Mouse (Mus musculus) spleen, postnatal 14 days (tissue): ENCODE measurements around the gene Mrpl46.
A peak's percentile ranks its signal among the peaks of the same experiment; 100 is the strongest.

Experiments
- DNase-seq, 2 experiments: peaks; one replicate each; pipeline ENCODE4 v3.0.0; 2021 to 2022; ENCODE audit warnings: low spot score in 2 of 2

Mrpl46 gene

DNA sequence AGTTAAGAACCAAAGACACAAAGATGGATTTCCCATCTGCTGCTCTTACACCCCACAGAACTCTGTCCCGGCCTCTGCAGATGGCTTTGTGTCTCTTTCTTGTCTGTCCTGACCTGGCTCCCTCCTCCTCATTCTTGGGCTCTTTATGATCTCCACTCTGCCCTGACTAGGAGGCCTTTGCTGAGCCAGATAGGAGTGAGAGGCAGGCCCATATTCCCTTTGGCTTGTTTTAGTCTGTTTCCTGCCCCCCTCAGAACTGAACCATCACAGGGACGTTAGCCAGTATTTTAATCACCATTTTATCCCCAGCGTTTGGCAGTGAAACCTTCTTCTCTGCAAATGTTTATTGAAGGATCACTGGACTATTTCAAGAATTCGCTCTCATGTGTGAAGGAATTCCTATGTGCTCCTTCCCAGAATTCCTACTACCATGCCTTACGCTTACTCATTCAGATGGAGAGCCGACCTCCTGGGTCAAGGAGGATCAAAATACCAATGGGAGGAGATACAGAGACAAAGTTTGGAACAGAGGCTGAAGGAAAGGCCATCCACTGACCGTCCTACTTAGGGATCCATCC, 14.2 kb downstream of the Mrpl46 start:
- no peak for DNase-seq

GRCm38 (mm10) chr7:78767929-78768531, 15.3 kb downstream of the Mrpl46 start:
- DNase-seq: no peak

DNA sequence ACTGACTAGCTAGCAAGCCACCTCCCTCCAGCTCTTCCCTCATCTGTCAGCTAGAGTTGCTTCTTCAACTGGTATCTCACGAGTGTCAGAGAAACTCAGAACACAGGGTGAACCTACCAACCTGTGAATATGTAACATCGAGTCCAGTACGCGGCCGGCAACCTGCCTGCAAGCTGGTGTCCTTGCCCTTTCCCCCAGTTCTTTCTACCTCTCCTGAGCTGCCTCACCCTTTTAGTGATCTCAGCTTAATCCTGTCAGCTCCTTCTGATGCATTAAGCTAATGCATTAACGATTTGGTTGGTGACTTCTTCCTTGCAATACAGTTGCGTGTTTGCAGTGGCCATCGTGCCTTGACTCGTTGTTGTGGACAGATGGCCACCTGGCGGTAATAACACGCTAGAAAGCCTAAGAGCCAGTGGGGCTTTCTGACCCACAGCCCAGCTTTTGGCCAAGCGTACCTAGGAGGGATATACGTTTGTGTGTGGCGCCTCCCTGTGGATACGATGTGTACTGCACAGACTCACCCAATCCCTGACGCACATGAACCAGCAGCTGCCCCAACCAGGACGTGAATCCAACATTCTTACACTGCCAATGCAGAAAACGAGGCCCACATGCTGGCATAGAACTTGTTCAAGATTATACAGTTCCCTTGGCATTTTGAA, 17.2 kb downstream of the Mrpl46 start:
- DNase-seq: peak; percentile 42 to 63

- no peak for DNase-seq
Observed at GRCm38 (mm10) chr7:78765215-78765631, 18.1 kb downstream of the Mrpl46 start.

DNA sequence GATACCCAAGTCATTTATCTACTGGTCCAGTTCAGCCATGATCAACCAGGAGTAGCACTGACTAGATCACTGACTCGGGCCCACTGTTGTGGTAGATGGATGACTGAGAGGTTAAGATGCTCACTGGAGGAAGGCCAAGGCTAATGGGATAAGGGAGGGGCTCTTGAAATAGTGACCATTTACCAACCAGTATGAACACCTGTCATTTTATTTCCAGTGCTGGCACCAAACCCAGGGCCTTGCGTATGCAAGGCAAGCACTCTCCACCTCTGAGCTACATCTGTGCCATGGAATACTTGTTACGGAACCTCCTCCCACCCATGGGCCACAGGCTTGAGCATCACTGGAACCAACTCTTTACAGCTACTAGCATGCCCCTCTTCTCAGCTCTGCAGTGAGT, 19.5 kb downstream of the Mrpl46 start:
- no peak for DNase-seq

- no peak for DNase-seq
Observed at GRCm38 (mm10) chr7:78754458-78755000, 28.8 kb downstream of the Mrpl46 start.

- no peak for DNase-seq
Observed at GRCm38 (mm10) chr7:78753752-78754457, 29.4 kb downstream of the Mrpl46 start.

DNA sequence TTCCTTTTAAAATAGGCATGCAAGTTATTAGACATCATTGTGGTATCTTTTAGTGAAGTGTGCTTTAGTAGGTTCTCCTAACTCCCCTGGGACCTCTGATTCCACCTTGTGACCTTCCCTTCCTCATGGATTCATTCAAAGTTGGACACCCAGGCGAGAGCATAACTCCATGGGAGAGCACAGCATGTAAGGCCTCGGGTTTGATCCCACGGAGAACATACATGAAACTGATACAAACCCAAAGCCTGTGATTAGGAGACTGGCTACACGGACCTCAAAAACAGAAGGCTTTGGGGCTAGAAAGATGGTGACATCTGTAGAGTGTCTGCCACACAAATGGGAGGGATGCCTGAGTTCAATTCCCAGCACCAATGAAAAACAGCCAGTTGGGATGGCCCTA, 30.4 kb downstream of the Mrpl46 start:
- no peak for DNase-seq

- DNase-seq: no peak
Observed at GRCm38 (mm10) chr7:78743731-78744385, 39.5 kb downstream of the Mrpl46 start.

GRCm38 (mm10) chr7:78739351-78740000, 43.9 kb downstream of the Mrpl46 start:
- no peak for DNase-seq

GRCm38 (mm10) chr7:78737614-78738210, 45.6 kb downstream of the Mrpl46 start, which contains the start of gene Ntrk3:
Gene Ntrk3, minus strand, starts transcription at chr7:78738012.
- no peak for DNase-seq

GRCm38 (mm10) chr7:78737196-78737595, 46.1 kb downstream of the Mrpl46 start:
- no peak for DNase-seq

- DNase-seq: no peak
Observed at GRCm38 (mm10) chr7:78731391-78731790, 51.9 kb downstream of the Mrpl46 start.
